Mouse (Mus musculus) liver, embryonic 14.5 days (tissue): ENCODE results near the gene Xpo5.

Experiments
- CTCF ChIP-seq: IDR thresholded peaks from 2 replicates; pipeline ENCODE4 v1.5.1; 2016; ENCODE audit warnings: antibody characterized with exemption, low read depth, control low read depth
- EP300 ChIP-seq: IDR thresholded peaks from 2 replicates; pipeline ENCODE4 v1.6.1; 2016; ENCODE audit warnings: antibody characterized with exemption, low read depth

GRCm38 (mm10) chr17:46275506-46275905 is 72.9 kb downstream of the Xpo5 start:
- TF ChIP-seq CTCF (no peak), EP300 (no peak)
